Comparison of ENCODE assay signal across 19 mouse cellular contexts in genomic region chr9:56710958-56711357, GRCm38 (mm10).
"Had no signal": no experiment of that assay in that cellular context is flagged by ENCODE, and none has a peak within 500 bp of the region (broad histone marks: within the 10 kb centered on the region; RNA-seq: fewer than 3 reads in every experiment).

No protein-coding gene starts in this region.

- H3K27me3 ChIP-seq: liver, embryonic 15.5 days; lung, embryonic 15.5 days; midbrain, embryonic 15.5 days; neural tube, embryonic 13.5 days; stomach, embryonic 15.5 days had no signal

- DNase-seq: liver, postnatal 0 days; lung, adult 2 months; lung, postnatal 14 days; lung, postnatal 36 days; right cerebral cortex, postnatal 14 days; thymus, adult 2 months; thymus, postnatal 25 days; thymus, postnatal 4 days had no signal

- H3K27ac ChIP-seq: liver, embryonic 15.5 days; lung, embryonic 15.5 days; macrophage; midbrain, embryonic 13.5 days; midbrain, embryonic 15.5 days; neural tube, embryonic 13.5 days; stomach, embryonic 15.5 days; stomach, postnatal 0 days had no signal

- H3K4me3 ChIP-seq: liver, embryonic 15.5 days; lung, embryonic 15.5 days; megakaryocyte, embryonic 14.5 days; midbrain, embryonic 13.5 days; midbrain, embryonic 15.5 days; neural tube, embryonic 13.5 days; stomach, embryonic 15.5 days had no signal

- H3K9ac ChIP-seq: liver, embryonic 15.5 days; liver, postnatal 0 days; lung, embryonic 15.5 days; midbrain, embryonic 13.5 days; midbrain, embryonic 15.5 days; neural tube, embryonic 13.5 days; stomach, embryonic 15.5 days had no signal

- H3K4me1 ChIP-seq: liver, embryonic 15.5 days; lung, embryonic 15.5 days; megakaryocyte, embryonic 14.5 days had no signal

- H3K4me2 ChIP-seq: liver, embryonic 15.5 days; lung, embryonic 15.5 days; midbrain, embryonic 11.5 days; midbrain, embryonic 13.5 days; midbrain, embryonic 15.5 days; neural tube, embryonic 13.5 days; stomach, embryonic 15.5 days had no signal

- ATAC-seq: liver, postnatal 0 days; lung, postnatal 0 days; midbrain, embryonic 13.5 days; midbrain, embryonic 15.5 days had no signal

- H3K9me3 ChIP-seq: liver, embryonic 15.5 days; lung, embryonic 15.5 days; megakaryocyte, embryonic 14.5 days; midbrain, embryonic 13.5 days; midbrain, embryonic 15.5 days; neural tube, embryonic 13.5 days; stomach, embryonic 15.5 days had no signal

- H3K36me3 ChIP-seq: liver, embryonic 15.5 days; lung, embryonic 15.5 days; midbrain, embryonic 13.5 days; midbrain, embryonic 15.5 days; neural tube, embryonic 13.5 days; stomach, embryonic 15.5 days had no signal
